Mouse (Mus musculus): ENCODE results near the gene Sox5.

The Sox5 gene

DNA sequence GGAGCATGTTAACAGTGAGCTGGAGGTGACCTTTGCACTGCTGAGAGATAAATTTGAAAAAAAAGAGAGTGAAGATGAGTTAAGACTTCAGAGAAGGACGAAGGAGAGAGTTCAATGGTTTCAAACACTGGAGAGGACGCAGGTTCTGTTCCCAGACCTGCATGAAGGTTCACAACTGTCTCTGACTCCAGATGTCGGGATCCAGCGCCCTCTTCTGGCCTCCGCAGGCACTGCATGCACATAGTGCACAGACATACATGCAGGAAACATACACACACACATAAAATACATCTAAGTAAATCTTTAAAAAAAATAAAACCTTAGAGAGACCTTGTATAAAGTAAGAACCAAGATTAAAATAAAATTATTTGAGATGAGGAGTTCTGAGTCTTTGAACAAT lies 352.5 kb downstream of the Sox5 start:
- no peak for DNase-seq (ENCODE audit: low spot score)

GRCm38 (mm10) chr6:144408030-144408429 lies 373.7 kb downstream of the Sox5 start:
- DNase-seq (ENCODE audit: low spot score): no peak

DNA sequence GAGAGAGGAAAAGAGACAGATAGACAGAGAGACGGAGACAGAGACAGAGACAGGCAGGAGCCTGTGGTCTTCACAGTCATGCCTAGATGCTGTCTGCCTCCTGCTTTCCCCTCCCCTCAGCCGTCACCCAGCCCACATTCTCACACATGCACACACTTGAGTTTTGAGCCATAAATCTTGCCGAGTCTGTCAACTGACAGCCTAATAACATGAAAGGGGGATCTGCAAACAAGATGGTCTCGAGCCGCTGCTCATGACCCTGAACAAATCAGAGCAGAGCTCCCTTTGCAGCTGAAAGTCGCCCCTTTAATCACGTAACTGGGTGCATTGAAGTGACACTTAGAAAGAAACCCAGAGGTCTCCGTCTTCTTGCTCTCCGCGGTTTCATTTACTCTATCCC lies 383.7 kb downstream of the Sox5 start:
- no peak for DNase-seq (ENCODE audit: low spot score)

- no peak for DNase-seq (ENCODE audit: low spot score)
These were observed 388.6 kb downstream of the Sox5 start for GRCm38 (mm10) chr6:144393151-144393550.

DNA sequence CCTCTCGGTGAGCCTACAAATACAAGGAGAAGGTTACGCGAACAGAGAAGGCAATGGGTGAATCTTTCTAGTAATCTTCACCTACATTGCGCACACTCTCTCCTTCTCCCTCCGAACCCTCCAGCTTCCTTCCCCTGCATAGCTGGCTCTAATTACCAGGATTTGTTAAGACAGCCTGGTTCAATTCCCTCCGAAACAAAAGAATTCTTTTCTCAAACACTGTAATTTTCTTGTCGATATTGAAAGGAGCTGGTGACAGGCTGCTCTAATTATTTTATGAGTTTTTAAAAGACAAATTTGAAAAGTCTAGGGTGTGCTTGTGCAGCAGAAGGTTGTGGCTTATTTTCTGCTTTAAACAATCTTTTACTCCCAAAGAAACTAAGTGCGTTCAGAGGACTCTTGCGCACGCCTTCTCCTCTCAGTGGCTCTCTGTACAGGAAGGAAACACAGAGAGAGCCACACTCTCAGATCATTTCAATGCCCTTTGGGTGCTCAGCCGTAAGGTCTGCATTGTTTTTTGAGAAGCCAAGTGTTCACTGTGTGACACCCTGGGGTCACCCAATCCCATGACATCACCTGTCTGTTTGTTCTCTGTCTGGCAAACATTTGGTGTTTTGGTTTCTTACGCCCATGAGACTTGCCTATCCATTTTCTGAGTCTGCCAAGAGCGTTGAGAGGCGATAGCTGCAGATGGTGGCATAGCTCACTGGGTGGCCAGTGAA lies 392.3 kb downstream of the Sox5 start:
- DNase-seq (ENCODE audit: low spot score): no peak

GRCm38 (mm10) chr6:144387539-144388255 lies 394.1 kb downstream of the Sox5 start:
- no peak for DNase-seq (ENCODE audit: low spot score)

GRCm38 (mm10) chr6:144380641-144381040 lies 401.1 kb downstream of the Sox5 start:
- no peak for DNase-seq (ENCODE audit: low spot score)

GRCm38 (mm10) chr6:144380171-144380570 lies 401.6 kb downstream of the Sox5 start:
- no peak for DNase-seq (ENCODE audit: low spot score)

DNA sequence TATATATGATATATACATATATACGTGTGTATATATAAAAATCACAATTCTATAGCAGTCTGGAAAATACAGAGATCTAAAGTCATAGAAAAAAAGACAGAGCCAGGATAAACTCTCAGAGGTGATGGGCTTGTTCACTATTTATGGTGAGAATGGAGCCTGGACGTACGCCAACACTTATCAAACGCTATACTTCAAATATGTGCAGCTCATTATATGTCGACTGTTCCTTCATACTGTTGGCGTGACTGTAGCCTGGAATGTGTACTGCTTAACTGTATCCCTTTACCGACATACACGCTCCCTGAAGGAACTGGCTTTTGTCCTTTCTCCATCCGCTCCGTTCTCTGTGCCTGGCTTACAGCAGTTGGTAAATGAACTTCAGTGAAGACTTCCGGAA lies 407.0 kb downstream of the Sox5 start:
- no peak for DNase-seq (ENCODE audit: low spot score)

DNA sequence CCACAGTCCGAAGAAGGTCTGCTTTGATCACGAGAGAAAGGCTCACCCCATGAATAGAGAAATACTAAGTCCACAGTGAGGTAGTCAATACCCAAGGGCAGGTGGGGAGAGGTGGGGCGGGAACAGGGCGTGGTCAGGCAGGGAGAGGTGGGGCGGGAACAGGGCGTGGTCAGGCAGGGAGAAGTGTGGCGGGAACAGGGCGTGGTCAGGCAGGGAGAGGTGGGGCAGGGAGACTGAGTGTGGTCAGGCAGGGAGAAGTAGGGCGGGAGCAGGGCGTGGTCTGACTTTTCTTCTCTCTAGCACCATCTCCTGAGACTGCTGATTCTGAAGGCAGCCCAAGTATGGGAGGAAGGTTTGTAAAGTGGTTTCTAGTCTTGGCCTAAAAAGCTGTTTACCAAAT lies 411.1 kb downstream of the Sox5 start:
- no peak for DNase-seq (ENCODE audit: low spot score)

GRCm38 (mm10) chr6:144367626-144368077 lies 414.1 kb downstream of the Sox5 start:
- DNase-seq (ENCODE audit: low spot score): peak; percentile 6

DNA sequence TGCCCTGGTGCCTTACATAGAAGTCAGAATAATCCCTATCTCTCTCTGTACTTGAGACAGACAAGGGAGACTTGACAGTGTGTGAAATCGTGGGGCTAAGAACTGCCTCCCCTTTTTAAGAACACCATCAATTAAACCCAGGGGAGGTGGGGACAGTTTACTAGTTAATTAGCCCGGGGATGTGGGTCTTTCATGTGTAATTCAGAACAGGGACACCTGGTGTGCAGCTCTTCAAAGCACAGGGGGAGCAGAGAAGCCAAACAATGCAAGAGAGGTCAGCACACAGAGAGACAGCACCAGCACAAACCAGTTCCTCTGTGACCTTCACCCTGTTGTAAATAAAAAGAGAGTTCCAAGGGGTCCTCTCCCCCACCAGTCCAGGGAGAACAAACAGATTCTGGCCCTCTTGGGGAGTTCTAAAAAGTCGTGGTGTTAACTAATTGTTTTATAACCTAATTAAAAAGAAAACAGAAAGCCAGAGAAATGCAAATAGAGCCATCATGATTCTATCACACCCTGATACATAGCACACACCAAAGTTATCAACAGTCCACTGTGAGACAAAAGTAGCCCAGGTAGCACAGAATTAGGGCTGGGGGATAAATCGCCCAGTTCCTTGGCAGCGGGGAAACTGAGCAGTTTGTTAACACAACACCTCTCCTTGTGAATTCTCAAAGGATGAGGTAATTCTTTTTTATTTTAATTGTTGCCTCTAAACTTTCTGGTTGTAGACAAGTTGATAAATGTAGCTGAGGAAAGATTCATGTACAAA lies 420.3 kb downstream of the Sox5 start:
- DNase-seq (ENCODE audit: low spot score): no peak

DNA sequence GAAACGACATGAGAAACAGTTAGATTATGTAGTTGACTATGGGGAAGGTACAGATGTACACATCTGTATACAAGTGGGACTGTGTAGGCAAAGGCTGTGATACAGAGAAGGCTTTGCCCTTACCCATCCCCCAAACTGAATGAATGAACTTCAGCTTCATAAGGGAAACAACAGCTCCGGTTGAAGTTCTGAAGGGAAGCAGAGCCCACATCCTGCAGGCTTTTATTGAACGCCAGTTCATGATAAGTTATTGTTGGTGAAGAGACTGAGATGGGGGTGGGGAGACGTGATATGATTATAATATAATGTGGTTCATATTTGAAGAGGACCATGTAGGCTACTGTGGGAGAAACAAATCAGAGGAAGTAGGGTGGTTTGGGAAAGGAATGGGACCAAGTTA lies 424.7 kb downstream of the Sox5 start:
- DNase-seq (ENCODE audit: low spot score): no peak

GRCm38 (mm10) chr6:144351049-144351448 lies 430.7 kb downstream of the Sox5 start:
- DNase-seq (ENCODE audit: low spot score): no peak

- peak; percentile 28 for DNase-seq (ENCODE audit: low spot score)
These were observed 438.4 kb downstream of the Sox5 start for GRCm38 (mm10) chr6:144343338-144343737.

DNA sequence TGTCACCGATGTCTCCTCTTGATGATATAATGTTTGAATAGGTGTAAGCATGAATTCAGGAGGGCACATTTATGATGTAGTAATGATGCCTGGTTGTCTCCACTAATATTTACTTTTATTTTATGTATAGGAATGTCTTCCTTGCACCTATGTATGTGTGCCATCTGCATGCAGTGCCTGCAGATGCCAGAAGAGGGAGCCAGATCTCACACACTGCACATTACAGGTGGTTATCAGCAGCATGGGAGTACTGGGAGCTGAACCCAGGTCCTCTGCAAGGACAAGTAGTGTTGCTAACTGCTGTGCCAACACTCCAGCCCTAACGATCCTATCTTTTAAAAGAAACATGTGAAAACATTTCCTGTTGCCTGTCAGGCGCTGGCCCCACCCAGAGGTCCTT lies 442.2 kb downstream of the Sox5 start:
- no peak for DNase-seq (ENCODE audit: low spot score)

DNA sequence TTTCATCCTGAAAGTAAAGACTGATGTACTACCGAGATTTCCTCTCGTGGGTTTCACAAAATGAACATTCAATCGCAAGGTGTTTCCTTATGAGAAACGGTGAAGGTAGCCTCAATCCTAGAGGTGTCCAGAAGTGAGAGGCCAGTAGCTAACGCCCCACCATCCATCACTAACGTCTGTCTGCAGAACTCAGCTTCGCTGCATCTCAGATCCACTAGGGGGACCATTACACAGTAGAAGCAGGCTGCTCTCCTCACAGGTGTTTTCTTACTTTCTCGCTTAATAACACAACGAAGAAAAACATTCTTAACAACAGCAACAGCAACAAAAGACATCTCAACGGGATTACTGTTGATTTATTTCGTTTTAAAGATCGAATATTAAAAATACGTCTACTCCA lies 442.8 kb downstream of the Sox5 start:
- peak; percentile 22 for DNase-seq (ENCODE audit: low spot score)

- no peak for DNase-seq (ENCODE audit: low spot score)
These were observed 443.6 kb downstream of the Sox5 start for GRCm38 (mm10) chr6:144338221-144338620.

DNA sequence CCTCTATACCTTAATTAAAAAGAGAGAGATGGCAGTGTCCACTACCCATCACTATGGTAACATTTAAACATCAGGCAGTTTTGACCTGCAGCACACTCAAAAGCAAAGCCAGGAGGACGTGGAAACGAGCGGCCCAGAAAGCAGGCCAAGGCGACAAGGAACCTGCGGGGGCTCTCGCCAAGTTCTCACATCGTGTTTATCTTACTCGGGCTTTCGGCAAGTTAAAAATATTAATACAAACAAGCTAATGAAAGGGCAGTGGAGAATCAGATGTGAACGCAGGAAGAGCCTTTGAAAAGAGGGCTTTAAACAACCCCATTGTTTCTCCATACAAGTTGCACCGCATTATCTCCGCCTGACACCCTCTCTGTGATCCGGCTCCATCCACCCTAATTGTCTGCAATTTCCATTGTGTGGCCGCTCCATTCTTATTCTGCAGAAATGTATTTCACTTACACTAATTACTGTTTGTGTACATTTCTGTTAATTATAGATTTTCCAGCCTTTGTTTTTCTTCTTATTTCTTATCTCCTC lies 444.3 kb downstream of the Sox5 start:
- DNase-seq (ENCODE audit: low spot score): no peak

DNA sequence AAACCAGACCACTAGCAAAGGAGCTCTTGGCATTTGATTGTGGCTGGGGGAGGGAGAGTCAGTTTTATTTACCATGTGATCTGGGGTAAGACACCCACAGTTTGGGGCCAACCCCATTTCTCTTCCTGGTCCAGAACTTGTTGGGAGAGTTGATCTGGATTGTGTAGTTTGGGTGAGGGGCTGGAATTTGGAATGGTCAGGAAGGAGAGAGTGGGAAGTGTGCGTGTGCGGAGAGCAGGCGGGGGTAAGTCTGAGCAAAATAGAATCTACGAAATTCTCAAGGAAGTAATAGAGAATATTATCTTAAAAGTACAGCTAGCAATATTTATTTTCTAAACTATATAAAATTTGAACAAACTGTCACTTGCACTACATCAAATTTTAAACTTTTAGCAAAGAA lies 445.0 kb downstream of the Sox5 start:
- DNase-seq (ENCODE audit: low spot score): no peak

DNA sequence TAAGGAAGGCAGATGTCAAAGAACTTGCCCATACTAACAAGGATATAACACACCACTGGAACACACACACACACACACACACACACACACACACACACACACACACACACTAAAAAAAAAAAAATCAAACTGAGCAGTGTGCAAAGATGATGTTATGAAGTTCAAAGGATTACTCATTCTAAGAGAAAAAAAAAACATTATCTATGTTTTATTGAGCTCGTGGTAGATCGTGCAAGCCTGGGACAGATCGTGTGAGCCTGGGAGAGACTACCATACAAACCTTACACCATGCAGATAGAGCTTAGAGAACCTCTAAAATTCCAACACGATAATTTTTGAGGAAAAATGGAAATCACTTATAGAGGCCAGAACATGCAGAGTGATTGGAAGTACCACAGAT lies 448.6 kb downstream of the Sox5 start:
- DNase-seq (ENCODE audit: low spot score): no peak

GRCm38 (mm10) chr6:144332027-144332426 lies 449.8 kb downstream of the Sox5 start:
- no peak for DNase-seq (ENCODE audit: low spot score)

All from layer of hippocampus, adult 11-12 months (tissue).